Mouse (Mus musculus): Measurements from ENCODE around the gene Pias4.

GRCm38 (mm10) chr10:81151261-81151660, 16.5 kb downstream of the Pias4 start:
- TF ChIP-seq CTCF (IDR thresholded peaks at IDR 0.05; ENCODE audit: low read depth, low read length) (no peak), EP300 (IDR thresholded peaks at IDR 0.05; ENCODE audit: insufficient read depth, low read depth, low read length) (no peak)
